Mouse (Mus musculus) CD4-positive helper T cell, adult 2 months (primary cell): ENCODE data around the gene Atoh8.

Experiments
- DNase-seq: peaks from one replicate; pipeline ENCODE4 v3.0.0-alpha.2; 2012; ENCODE audit warnings: low read depth, missing footprints, low spot score

Atoh8 gene

DNA sequence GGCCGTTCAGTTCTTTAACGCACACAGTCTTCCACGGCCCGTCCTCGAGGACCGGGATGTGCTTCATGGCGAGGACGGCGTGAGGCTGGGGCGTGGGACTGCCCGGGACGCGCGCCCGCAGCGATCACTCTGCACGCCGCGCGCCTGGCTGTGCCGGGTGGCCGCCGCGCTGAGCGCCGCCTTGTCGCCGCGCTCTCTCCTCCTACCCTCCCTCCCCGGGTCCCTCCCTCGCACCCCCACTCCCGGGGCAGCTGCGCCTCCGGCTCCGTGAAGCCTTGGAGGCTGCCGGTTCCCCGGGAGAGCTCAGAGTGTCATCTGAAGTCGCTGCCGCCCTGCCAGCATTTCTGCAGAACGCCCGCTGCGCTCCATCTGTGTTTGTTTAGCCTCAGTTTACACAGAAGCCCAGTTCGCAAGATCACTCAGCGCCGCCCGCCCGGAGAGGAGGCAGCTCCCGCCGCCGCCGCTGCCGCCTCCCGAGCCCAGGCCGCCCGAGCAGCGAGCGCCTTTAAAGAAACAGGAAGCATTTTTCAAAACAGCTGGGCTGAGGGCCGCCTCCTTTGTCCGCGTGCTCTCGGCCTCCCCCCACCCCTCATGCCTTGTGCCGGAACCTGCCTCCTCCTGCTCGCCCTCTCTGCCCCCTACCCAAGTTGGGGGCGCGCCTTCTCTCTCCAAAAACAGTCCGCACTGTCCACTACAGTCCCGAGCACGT is at the start of gene Atoh8:
Gene Atoh8 (minus strand): TSS at position 480 of the 709 bp plus-strand sequence.
- DNase-seq = peak; percentile 23

DNA sequence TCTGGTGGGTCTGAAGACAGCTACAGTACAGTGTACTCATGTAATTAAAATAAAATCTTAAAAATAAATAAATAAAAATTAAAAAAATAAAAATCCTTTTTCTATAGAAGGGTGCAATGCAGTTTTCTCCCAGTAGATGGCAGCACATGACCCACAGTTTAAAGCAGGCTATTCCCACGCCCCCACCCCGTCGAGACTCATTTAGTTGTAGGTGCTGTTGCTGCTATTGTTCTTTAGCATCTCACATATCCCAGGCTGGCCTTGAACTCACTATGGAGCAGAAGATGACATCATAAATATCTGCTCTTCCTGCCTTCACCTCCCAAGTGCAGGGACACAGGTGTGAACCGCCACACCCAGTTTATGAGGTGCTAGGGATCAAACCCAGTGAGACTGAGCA is 48.5 kb upstream of the Atoh8 start:
- peak; percentile 42 for DNase-seq

DNA sequence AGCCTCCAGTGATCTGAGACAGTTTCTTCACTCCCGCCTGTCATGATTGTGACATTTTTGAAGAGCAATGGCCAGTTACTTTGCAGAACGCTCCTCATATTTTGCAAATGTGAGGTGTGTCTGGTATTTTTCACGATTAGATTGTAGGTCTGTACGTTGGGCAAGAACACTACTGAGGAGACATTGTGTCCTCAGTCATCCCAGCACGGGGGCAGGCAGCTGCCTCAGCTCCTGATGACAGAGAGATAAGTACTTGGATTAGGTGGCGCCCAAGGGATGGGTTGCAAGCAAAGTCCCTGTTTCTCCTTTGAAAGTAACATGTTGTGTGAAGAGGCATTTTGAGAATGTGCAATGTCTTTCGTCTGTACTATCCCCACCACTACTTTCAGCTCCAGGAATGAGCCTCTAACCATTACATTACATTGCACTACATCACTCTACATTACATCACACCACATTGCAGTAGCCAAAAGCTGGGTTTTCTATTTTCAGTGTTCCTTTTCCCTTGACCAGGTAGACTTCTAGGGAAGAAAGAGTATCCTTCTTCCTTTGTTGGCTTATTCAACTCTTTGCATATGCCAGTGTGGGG is 45.1 kb upstream of the Atoh8 start:
- DNase-seq = no peak

DNA sequence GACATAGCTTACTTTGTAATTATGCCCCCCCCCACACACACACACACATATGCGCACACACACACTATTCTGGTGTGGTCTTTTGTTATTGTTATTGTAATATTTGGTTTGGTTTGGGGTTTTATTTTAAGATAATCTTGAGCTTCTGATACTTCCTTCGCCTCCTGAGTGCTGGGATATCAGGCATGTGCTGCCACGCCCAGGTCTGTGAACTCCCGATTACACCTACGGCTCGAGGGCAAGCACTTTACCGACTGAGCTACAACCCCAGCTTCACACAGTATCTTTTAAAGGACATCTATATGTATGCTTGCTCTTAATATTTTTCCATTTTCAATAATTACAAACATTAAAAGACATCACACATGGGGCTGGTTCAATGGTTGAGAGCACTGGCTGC is 44.1 kb upstream of the Atoh8 start:
- no peak for DNase-seq

DNA sequence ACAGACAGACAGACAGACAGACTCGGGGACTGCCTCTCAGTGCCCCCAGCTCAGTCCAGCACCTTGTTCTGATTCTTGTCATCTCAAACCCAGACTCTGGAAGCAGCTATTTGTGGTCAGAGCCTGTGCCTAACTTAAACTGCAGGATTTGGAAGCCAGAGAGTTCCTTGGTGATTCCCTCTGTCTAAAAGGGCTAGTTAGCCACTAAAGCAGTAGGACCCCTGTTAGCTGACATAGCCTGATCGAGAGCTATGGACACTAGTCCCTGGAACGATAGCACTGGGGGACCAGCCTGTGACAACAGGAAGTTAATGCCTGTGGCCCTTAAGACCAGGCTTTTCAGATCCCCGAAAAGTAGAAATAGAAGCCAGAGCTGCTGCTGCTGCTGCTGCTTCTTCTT is 43.5 kb upstream of the Atoh8 start:
- no peak for DNase-seq

DNA sequence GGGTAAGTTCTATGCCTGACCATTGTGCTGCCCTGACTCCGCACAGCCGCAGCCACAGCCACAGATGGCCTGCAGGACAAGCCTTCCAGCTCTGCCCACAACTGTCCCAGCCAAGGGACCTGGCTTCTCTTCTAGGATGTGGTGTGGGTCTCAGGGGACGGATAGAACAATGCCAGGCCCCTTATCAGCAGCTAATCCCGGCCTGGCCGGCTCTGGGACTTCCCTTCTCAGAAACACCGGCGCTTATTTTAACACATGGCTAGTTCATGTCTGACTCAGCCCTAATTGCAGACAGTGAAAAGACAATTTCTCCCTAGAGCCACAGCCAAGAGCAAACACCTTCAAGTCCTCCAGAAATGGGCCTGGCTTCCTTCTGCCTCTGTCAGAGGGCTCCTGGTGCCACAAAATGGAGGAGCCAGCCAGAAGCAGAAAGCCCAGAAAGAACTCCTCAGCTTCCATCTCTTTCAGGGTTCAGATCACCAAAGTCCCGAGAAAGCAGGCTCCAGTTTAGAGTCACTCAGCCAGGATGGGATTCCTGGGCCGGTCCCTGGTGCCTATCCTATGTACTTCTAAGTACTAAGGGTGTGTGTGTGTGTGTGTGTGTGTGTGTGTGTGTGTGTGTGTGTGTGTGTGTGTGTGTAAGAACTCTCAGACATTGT is 42.3 kb upstream of the Atoh8 start:
- DNase-seq = no peak

GRCm38 (mm10) chr6:72276972-72277441 is 41.6 kb upstream of the Atoh8 start:
- DNase-seq = no peak

DNA sequence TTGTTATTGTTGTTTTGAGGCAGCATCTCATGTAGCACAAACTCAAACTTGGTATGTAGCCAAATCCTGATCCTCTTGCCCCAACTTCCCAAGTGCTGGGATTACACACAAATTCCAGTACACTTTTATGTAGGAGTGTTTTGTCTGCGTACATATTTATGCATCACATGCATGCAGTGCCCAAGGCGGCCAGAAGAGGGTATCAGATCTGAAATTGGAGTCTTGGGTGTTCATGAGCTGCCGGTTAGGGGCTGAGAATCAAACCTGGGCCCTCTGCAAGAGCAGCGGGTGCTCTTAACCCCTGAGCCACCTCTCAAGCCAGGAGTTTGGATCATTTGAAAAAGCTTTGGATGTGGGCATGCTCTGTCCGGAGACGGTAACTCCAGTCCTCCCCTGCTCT is 40.8 kb upstream of the Atoh8 start:
- DNase-seq = no peak

DNA sequence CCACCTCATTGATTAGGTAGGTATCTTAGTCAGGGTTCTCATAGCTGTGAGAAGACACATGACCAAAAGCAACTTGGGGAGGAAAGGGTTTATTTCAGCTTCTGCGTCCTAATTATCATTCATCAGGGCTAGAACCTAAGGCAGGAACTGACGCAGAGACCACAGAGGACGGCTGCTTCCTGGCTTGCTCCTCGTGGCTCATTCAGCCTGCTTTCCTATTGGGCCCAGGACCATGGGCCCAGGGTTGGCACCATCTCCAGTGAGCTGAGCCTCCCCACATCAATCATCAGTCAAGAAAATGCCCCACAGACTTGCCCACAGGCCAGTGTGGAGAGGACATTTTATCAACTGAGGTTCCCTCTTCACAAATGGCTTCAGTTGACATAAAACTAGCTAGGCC is 40.1 kb upstream of the Atoh8 start:
- DNase-seq = no peak

- no peak for DNase-seq
Observed at GRCm38 (mm10) chr6:72273153-72273552, 37.8 kb upstream of the Atoh8 start.

GRCm38 (mm10) chr6:72272161-72272696 is 36.9 kb upstream of the Atoh8 start:
- DNase-seq = no peak

DNA sequence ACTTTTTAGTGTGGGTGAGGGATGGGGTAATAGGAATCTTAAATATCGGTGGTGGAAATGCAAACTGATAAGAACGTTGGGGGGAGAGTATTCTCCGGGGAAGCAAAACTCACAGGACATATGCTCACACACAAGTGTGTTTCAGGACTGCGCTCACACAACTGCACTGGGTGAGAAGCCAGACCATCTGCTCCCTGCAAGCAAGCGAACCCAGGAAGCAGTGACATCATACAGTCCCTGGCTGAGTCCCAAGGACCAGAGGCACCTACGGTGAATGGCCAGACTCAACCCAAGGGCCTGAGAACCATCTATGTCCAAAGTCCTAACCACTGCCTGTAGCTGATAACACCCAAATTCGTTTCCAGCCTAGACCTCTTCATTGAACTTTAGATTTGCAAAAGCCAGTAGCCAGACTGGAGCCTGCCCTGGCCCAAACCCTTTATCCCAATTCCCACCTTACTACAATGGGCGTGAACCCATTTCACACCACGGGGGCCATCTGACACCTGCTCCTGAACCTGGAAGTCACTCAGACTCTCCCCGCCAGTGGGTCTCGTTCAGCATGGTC is 35.7 kb upstream of the Atoh8 start:
- DNase-seq = no peak

DNA sequence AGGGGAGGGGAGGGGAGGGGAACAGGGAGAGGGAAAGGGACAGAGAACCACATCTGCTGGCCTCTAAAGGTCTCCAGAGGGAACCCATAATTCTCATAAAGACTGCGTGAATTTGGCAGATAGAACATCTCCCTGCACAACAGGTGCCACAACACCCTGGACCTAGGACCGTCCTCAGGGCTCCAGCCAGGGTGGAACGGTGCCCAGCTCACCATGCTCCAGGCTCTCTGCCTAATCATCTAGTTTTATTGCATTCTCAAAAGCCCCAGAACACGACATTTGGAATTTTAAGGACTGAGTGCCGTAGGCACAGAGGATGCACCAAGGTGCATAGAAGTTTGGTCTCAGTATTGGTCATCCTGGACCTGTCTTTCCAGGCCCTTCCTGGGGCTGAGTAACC is 34.9 kb upstream of the Atoh8 start:
- no peak for DNase-seq

- DNase-seq = no peak
Observed at GRCm38 (mm10) chr6:72268149-72268847, 32.9 kb upstream of the Atoh8 start.

- DNase-seq = no peak
Observed at GRCm38 (mm10) chr6:72265664-72266063, 30.3 kb upstream of the Atoh8 start.

- no peak for DNase-seq
Observed at GRCm38 (mm10) chr6:72263679-72264265, 28.4 kb upstream of the Atoh8 start.

GRCm38 (mm10) chr6:72261683-72262320 is 26.4 kb upstream of the Atoh8 start:
- no peak for DNase-seq

DNA sequence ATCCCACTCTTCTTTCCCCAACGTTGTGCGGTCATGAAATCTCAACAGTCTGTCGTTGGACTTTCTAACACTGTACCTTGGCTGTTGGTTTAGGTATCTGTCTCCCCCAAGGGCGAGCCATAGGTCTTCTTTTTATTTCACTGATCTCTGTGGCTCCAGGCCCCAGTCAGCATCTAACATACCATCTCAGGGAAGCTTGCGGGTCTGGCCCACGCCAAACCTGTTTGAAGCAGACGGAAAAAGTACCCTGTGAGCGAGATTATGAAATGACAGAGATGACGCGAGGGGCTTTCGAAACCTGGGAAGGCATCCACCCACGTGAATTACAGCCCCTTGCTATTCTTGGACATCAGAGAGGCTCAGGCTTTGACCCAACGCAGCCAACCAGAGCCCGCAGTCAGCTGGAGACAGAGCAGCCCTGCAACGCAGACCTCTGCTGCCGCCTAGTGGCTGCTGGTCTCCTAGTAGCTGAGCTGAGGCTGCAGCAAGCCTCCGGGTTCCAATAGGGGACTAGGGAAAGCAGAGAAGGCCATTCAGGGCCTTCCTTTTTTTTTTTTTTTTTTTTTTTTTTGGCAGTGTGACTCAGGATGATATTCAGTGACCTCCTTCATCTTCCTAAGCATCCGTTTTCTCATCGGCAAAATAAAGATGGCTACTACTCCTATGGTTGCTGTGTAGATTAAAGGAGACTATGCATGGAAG is 25.8 kb upstream of the Atoh8 start:
- DNase-seq = peak; percentile 69

- DNase-seq = no peak
Observed at GRCm38 (mm10) chr6:72259474-72259873, 24.1 kb upstream of the Atoh8 start.

DNA sequence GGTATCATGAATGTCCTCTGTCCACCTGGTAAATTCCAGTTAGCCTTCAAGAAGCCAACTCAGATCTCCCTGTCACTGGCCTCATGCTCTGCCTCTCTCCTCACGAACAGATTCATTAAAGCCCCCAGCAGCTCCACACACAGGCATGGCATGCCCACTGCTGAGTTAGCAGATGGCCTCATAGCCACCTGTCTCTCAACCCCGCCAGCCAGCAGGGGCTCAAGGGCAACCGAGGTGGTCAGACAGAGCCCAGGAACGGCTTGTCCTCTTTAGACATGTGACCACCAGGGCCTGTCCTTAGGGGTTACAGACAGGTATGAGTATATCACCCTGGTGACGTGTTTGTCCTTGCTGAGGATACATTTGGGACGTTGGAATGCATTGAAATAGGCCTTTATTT is 19.9 kb upstream of the Atoh8 start:
- no peak for DNase-seq
